Mouse (Mus musculus): ENCODE results near the gene Exoc2.

Gene Exoc2

GRCm38 (mm10) chr13:30973501-30974246 is at the start of gene Exoc2, which contains the start of gene Gm5447:
TSS of gene Exoc2 (minus strand) at chr13:30974093.
TSS of gene Gm5447 (plus strand) at chr13:30974204.
- DNase-seq (ENCODE audit: low read depth, low spot score) = peak; percentile 73

- no peak for DNase-seq (ENCODE audit: low read depth, low spot score)
Observed at GRCm38 (mm10) chr13:31023664-31024063, 49.8 kb upstream of the Exoc2 start.

- DNase-seq (ENCODE audit: low read depth, low spot score) = no peak
Observed at GRCm38 (mm10) chr13:31021927-31022326, 48.0 kb upstream of the Exoc2 start.

GRCm38 (mm10) chr13:31021514-31021913 is 47.6 kb upstream of the Exoc2 start:
- DNase-seq (ENCODE audit: low read depth, low spot score) = no peak

- DNase-seq (ENCODE audit: low read depth, low spot score) = no peak
Observed at GRCm38 (mm10) chr13:31017545-31017944, 43.7 kb upstream of the Exoc2 start.

- no peak for DNase-seq (ENCODE audit: low read depth, low spot score)
Observed at GRCm38 (mm10) chr13:31004995-31005394, 31.1 kb upstream of the Exoc2 start.

- no peak for DNase-seq (ENCODE audit: low read depth, low spot score)
Observed at GRCm38 (mm10) chr13:31004458-31004857, 30.6 kb upstream of the Exoc2 start.

GRCm38 (mm10) chr13:30999799-31000198 is 25.9 kb upstream of the Exoc2 start:
- no peak for DNase-seq (ENCODE audit: low read depth, low spot score)

- no peak for DNase-seq (ENCODE audit: low read depth, low spot score)
Observed at GRCm38 (mm10) chr13:30997526-30998253, 23.8 kb upstream of the Exoc2 start.

- no peak for DNase-seq (ENCODE audit: low read depth, low spot score)
Observed at GRCm38 (mm10) chr13:30994249-30994858, 20.5 kb upstream of the Exoc2 start.

- DNase-seq (ENCODE audit: low read depth, low spot score) = peak; percentile 50
Observed at GRCm38 (mm10) chr13:30993819-30994218, 19.9 kb upstream of the Exoc2 start.

GRCm38 (mm10) chr13:30990233-30990632 is 16.3 kb upstream of the Exoc2 start:
- no peak for DNase-seq (ENCODE audit: low read depth, low spot score)

GRCm38 (mm10) chr13:30989710-30990109 is 15.8 kb upstream of the Exoc2 start:
- no peak for DNase-seq (ENCODE audit: low read depth, low spot score)

GRCm38 (mm10) chr13:30987686-30988085 is 13.8 kb upstream of the Exoc2 start:
- no peak for DNase-seq (ENCODE audit: low read depth, low spot score)

GRCm38 (mm10) chr13:30986934-30987455 is 13.1 kb upstream of the Exoc2 start:
- DNase-seq (ENCODE audit: low read depth, low spot score) = no peak

GRCm38 (mm10) chr13:30985598-30986466 is 11.9 kb upstream of the Exoc2 start:
- DNase-seq (ENCODE audit: low read depth, low spot score) = no peak

- no peak for DNase-seq (ENCODE audit: low read depth, low spot score)
Observed at GRCm38 (mm10) chr13:30985275-30985597, 11.3 kb upstream of the Exoc2 start.

GRCm38 (mm10) chr13:30981666-30982065 is 7.8 kb upstream of the Exoc2 start:
- DNase-seq (ENCODE audit: low read depth, low spot score) = no peak

GRCm38 (mm10) chr13:30978224-30978623 is 4.3 kb upstream of the Exoc2 start:
- DNase-seq (ENCODE audit: low read depth, low spot score) = no peak

GRCm38 (mm10) chr13:30976536-30977084 is 2.7 kb upstream of the Exoc2 start:
- no peak for DNase-seq (ENCODE audit: low read depth, low spot score)

GRCm38 (mm10) chr13:30974247-30974630 is 346 bp upstream of the Exoc2 start:
- DNase-seq (ENCODE audit: low read depth, low spot score) = no peak

Measured in telencephalon, adult 2 months (tissue).